Mouse (Mus musculus) cerebral cortex, adult 2 months (tissue): ENCODE measurements around the gene Rel.

Experiments
- WGBS: fragments of 180-500 bp; shearing (Covaris S2); methylation state at CpG from one replicate; pipeline ENCODE4 v1.1.7; 2018; 5-methylcytosine and 5-hydroxymethylcytosine counted together

Rel gene

GRCm38 (mm10) chr11:23740895-23741294, 29.9 kb downstream of the Rel start:
- WGBS, result 66% methylated on average over 4 of the region's 4 CpGs

GRCm38 (mm10) chr11:23734749-23735286, 36.0 kb downstream of the Rel start:
- WGBS, result 76% methylated on average over 6 of the region's 6 CpGs

- WGBS, result 59% methylated on average over 1 of the region's 1 CpGs
Observed at GRCm38 (mm10) chr11:23732840-23733239, 37.9 kb downstream of the Rel start.

- 90% methylated on average over 4 of the region's 4 CpGs for WGBS
Observed at GRCm38 (mm10) chr11:23730120-23730519, 40.6 kb downstream of the Rel start.

GRCm38 (mm10) chr11:23728186-23728585, 42.6 kb downstream of the Rel start:
- WGBS, result 88% methylated on average over 2 of the region's 2 CpGs

GRCm38 (mm10) chr11:23726441-23726840, 44.3 kb downstream of the Rel start:
- 89% methylated on average over 2 of the region's 2 CpGs for WGBS

- 89% methylated on average over 2 of the region's 2 CpGs for WGBS
Observed at GRCm38 (mm10) chr11:23725850-23726249, 44.9 kb downstream of the Rel start.

- WGBS, result 34% methylated on average over 2 of the region's 2 CpGs
Observed at GRCm38 (mm10) chr11:23722326-23722725, 48.4 kb downstream of the Rel start.

GRCm38 (mm10) chr11:23719825-23720224, 50.9 kb downstream of the Rel start:
- 81% methylated on average over 3 of the region's 3 CpGs for WGBS

GRCm38 (mm10) chr11:23718856-23719255, 51.9 kb downstream of the Rel start:
- 96% methylated on average over 2 of the region's 2 CpGs for WGBS

- 74% methylated on average over 3 of the region's 3 CpGs for WGBS
Observed at GRCm38 (mm10) chr11:23712299-23712698, 58.5 kb downstream of the Rel start.

GRCm38 (mm10) chr11:23704604-23705294, 66.0 kb downstream of the Rel start:
- 89% methylated on average over 7 of the region's 7 CpGs for WGBS

- WGBS, result 95% methylated on average over 3 of the region's 3 CpGs
Observed at GRCm38 (mm10) chr11:23701831-23702230, 68.9 kb downstream of the Rel start.

- 52% methylated on average over 3 of the region's 3 CpGs for WGBS
Observed at GRCm38 (mm10) chr11:23699414-23700095, 71.2 kb downstream of the Rel start.

GRCm38 (mm10) chr11:23698526-23698925, 72.2 kb downstream of the Rel start:
- 66% methylated on average over 2 of the region's 2 CpGs for WGBS

GRCm38 (mm10) chr11:23693286-23693685, 77.5 kb downstream of the Rel start:
- 96% methylated on average over 2 of the region's 2 CpGs for WGBS

- 92% methylated on average over 1 of the region's 1 CpGs for WGBS
Observed at GRCm38 (mm10) chr11:23688060-23688459, 82.7 kb downstream of the Rel start.
